Mouse (Mus musculus) monocyte, adult 5-6 weeks (primary cell): ENCODE data around the gene Dand5. TPM values are rescaled to one million over a fixed set of nuclear protein-coding genes. Genes with fewer than 3 reads are reported as not detected.

ENCODE experiments used
- ATAC-seq: fragments of 153-309, 156-312 bp; replicated peaks from 2 replicates; pipeline ENCODE4 v1.8.0; 2017; ENCODE audit warnings: mild to moderate bottlenecking; ENCODE audit not compliant: low TSS enrichment, insufficient number of reproducible peaks, severe bottlenecking, poor library complexity, low FRiP score
- total RNA-seq: library from RNA; stranded (forward); fragments of 200-1000, 200-491, 200-594 nt; gene quantifications from 3 replicates; pipeline ENCODE4 v1.2.3, GENCODE M21; 2017

Dand5 gene
- total RNA-seq, 1 experiment from 2014 or later = 3.8 TPM

DNA sequence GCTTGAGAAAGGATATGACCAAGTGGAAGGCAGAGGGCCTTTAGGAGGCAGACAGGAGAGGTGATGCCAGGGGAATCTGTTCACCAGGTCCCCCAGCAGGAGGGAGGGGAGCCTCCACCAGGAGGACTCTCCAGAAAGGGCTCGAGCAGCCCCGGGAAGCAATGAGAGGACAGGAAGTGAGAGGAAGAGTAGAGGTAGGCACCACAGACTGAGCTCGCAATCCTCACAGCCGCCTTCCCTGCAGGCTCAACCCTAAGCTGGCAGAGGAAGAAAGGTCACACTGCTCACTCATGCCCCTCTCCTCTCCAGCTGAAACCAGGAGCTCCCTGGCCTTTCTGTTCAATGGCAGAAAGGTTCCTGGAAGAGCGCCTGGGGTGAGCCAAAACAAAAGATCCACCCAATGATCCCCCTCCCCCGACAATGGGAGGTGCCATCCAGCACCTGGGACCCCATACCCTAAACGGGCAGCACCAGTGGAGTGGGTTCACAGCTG is 47.0 kb downstream of the Dand5 start:
- no peak for ATAC-seq

DNA sequence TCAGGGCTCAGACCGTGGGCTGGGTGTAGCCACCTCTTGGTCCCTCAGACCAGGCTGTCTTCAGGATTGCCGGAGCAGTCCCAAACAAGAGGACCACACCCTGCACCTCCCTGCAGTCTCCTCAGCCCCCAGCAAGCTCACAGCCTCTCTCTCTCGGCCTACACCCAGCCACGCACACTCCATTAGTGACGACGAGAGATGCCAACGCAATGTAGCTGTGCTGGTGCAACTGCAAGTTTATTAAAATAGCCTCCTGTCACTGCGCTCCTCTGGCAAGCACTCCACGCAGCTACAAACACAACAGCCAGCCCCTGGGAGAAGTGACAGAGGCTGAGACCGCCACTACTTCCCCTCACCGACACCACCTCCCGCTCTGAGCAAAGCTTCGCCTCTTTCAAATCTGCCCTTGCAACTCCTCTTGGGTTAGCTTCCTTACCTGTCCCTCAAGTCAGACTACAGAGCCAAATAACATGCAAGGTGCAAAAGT is 47.5 kb downstream of the Dand5 start:
- ATAC-seq = peak; percentile 48; the same call in 1 of the 2 replicates

DNA sequence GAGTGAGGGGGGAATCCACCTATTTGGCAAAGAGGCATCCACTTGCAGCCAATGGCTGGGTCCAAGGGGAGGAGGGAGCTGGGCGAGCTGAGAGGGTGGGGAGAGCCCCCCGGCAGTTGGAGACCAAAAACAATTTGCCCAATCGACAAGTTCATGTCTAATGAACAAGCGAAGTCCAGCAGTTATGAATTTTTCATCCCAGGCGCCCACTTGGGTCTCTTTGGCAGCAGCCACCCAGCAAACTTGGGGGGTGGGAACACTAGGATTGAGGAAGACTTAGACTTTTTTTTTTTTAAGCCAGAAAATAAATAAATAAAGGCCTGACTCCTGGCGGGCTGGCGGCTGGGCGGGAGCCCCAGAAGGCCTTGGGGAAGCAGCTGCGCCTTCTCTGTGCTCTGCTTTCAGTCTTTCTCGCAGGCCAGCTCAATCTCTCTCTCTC is 48.1 kb downstream of the Dand5 start:
- ATAC-seq = no peak

DNA sequence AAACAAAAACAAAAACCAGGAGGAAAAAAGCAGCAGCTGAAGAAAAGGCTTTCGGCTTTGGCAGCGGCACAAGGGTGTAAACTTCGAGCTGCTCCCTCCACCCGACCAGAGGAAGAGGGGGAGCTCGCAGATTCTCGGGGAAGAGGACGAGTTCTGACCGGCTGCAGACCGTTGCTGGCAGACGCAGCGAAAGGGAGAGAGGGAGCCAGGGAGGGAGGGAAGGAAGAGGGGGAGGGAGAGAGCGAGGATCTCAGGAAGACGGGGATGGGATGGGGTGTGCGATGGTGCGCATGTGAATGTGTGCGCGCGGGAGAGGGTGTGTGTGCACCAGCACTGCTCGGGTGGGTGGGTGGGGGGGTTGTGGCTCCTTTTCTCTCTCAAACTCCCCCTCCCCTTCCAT is 48.8 kb downstream of the Dand5 start:
- no peak for ATAC-seq

DNA sequence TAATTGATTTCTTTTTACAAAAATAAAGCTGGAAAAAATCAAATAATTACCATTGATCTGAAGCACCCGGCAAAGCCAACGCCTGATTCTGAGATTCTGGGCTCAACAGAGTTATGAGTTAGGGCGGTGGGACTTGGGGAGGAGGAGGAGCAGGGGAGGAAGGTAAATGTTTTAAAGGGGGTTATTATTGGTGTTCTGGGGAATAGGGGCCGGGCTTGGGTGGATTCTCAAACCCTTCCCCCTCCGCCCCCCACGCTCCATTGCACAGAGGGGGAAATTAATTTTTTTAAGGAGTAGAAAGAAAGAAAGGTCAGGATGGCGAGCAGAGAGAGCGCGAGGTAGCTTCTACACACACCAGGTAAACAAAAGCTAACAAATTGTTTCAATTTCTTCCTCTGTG is 49.3 kb downstream of the Dand5 start:
- no peak for ATAC-seq

DNA sequence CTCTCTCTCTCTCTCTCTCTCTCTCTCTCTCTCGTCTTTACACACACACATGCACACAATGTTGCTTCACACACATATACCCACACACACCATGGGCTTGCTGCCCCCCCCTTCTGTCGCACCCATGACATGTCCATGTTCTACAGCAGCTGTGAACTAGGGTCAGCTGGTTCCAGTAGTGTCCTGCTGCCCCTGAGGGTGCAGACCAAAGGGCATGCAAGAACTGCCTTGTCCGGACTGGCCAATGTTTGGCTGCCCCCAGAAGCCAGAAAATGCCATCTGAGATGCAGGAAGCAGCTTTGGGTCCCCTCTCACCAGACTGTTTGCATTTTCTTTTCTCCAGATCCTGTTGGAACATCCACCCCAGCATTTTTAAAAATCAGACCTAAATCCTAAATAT is 50.0 kb downstream of the Dand5 start:
- no peak for ATAC-seq

DNA sequence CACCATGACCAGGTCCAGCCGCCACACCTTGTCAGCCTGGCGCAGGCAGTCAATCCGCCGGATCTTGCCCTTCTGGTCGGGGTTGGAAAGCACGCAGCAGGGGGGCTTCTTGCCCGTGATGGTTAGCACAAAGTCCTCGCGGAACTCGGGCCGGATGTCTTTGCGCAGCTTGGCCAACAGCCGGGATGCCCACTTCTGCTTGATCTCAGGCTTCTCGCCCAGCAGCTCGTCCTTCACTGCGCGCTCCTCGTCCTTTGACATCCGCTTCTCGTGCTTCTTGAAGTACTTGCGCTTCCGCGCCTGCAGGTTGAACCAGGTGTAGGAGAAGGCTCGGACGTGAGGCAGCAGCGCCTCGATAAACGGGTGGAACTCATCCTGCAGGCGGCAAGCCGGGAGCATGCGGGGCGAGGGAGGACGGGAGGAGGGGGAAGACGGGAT is 50.7 kb downstream of the Dand5 start:
- no peak for ATAC-seq

DNA sequence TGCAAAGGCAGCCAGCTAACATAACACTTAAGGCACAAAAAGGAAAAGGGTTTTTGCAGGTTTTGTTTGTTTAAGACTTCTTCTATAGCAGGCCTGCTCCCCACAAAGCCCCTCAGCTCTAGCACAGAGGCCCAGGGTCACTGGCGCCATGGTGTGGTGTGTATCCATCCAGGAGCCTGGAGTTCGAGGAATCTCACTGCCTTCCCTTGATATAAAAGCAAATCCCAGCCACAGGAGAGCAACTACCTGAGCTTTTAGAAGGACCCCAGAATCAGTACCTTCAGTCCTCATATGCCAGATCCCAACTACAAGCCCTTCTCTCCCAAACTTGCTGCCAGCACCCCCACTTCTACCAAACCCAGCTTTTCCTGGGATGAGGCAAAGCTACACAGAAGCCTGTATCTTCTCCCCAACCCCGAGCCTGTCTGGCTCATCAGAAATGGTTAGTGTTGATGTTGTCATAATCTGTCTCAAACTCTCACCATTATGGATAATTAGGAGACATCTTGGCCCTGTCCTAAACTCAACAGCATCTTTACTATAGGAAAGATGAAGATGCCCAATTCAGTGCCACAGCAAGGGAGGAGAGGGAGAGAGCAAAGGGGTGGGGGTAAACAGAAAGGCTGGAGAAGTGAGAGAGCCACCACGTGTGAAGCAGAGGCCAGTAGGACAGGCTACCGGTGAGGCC is 51.5 kb downstream of the Dand5 start:
- no peak for ATAC-seq

DNA sequence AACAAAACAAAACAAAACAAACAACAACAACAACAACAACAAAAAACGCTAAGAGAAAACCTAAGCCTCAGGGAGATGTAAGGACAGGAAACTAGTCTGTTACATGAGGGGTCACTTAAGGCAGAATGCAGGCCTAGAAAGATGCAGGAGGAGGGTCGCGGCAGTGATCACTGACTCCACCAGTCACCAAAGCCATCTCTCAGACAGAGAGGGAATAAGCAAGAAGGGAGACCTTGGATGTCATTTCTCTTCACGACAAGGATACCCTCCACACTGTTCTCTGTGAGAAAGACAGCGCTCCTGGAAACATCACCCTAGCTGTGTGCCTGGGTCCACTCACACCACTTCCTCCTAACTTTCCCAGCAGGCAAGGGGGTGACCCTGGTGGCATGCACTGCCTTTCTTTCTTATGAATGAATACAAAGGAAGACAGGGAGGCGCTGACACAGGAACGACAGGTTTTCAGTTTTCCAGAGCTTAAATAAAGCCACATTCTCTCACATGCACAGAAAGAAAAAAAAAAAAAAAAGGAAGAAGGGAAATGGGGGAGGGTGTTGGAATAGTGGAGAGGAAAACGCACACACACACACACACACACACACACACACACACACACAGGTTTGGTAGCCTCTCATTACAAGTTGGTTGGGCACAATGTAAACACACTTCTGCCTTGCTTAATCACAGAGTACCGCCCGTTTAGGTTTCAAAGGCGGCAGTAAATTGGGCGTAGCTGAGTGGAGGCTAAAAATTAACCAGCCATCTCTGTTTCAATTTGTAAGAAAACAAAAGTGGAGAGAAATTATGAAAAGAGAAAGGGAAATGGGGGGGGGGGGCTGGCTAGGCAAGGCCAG is 52.3 kb downstream of the Dand5 start:
- ATAC-seq = no peak

DNA sequence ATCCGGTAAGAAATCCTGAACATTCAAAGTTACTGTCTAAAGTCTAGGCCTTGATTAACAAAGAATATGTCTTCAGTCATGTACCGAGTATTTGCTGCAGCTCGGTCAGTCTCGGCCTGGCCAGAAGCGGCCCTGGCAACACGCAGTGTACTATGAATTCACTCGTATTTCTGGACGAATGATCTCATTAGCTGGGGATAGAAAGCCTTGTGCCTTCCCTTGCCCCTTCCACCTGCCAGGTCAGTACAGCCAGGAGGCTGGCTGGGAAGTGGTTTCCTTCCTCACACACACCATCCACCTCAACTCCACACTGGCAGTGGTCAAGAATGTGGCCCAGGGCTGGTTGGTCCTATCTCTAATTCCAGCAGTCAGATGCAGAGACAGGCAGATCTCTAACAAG is 53.3 kb downstream of the Dand5 start:
- ATAC-seq = no peak

DNA sequence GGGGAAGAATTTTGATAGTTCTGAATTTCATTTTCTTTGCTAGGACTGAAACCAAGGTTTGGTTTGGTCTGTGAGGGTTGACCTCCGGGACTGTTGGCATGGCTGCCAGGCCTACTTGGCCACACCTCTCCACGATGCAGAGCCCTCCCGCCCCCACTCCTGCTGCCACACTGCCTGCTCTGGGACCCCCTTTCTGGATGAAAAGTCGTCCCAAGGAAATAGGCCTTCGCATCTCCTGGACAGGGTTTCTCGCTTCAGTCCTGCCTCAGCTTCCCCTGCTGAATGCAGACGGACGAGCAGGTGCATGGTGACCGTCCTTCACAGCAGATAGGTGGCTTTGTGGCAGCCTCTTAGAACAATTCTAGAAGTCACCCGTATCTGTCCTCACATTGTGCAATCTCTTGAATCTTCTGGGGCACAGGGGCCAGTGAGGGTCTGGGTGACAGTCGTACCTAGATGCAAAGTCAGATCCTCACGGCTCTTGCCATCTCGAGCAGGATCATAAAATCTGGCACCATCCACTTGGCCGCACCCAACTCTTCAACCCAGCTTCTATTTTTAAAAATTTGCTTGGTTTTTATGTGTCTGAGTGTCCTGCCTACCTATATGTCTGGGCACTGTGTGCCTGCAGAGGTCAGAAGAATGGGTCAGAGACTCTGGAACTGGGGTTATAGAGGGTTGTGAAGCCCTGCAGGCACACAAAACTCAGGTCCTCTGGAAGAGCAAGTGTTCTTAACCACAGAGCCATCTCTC is 54.1 kb downstream of the Dand5 start:
- ATAC-seq = no peak

DNA sequence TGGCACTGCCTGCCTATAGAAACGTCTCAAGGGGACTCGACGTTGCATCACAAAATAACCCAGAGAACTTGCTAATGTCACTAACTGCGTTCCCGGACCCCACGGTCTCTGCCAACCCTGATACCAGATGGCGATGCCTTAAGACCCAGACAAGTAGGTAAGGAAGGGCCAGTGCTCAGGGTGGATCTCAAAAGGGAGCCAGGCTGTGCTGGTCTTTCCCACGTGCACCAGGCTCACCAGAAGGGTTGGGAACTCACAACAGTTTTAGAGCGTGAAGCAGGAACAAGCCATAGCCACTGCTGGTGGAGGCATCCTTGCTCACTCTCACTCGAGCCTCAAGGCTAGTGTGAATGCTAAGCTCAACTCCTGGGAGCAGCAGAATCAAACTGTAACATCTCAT is 55.4 kb downstream of the Dand5 start:
- no peak for ATAC-seq

DNA sequence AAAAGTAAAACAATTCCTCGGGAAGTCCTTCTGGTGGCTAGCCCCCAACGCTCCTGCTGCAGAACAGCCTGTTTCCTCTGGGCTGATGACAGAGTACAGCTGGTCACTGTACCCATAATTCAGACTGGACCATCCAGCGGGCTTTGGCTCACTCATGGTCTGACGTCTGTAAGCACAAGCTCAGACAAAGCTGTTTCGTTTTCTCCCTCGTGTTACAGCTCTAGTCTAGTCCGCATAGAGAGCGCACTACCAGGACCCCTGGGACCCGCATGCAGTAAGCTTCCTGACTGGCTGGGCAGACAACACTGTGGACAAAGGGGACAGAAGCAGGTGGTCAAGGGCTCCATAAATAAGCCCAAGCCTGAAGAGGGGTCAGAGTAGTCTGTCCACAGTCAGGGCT is 56.2 kb downstream of the Dand5 start:
- ATAC-seq = no peak

DNA sequence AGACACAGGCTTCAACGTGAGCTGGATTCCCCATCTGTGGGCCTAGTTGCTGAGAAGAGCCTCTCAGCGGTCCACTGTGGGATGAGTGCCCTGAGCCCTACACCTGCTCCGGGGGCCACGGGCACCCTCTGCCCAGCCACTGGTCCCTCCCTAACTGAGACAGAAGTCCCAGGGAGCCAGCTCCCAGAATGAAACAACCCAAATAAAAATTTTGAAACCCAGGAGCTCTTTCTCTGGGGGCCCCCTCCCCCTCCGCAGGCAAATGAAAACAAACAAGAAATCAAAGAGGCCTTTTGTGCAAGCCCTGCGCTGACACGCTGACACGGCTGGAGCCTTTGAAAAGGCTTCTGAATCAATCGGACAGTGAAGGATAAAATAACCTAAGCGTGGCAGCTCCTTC is 57.0 kb downstream of the Dand5 start:
- no peak for ATAC-seq

Other genes with a start within 250 kb of the Dand5 start
- 92.1 to 198 TPM (median 119 TPM) in 3 replicates for gene Ier2, start 160.0 kb downstream of the Dand5 start, total RNA-seq
- gene Trmt1, start 136.5 kb downstream of the Dand5 start, total RNA-seq = 40.1 to 46.6 TPM (median 44.7 TPM) in 3 replicates
- 29.0 to 50.5 TPM (median 36.3 TPM) in 3 replicates for gene Nacc1, start 135.0 kb downstream of the Dand5 start, total RNA-seq
- gene Lyl1, start 121.4 kb downstream of the Dand5 start, total RNA-seq = 41.7 to 46.2 TPM (median 45.0 TPM) in 3 replicates
- gene G430095P16Rik, start 99.8 kb downstream of the Dand5 start, total RNA-seq = 6.4 to 8.9 TPM (median 8.2 TPM) in 3 replicates
- gene Nfix, start 22.5 kb downstream of the Dand5 start, total RNA-seq = 8.1 to 16.7 TPM (median 9.9 TPM) in 3 replicates
- gene Gadd45gip1, start 8.7 kb upstream of the Dand5 start, total RNA-seq = 10.0 to 12.8 TPM (median 11.2 TPM) in 3 replicates
- gene Rad23a, start 17.8 kb upstream of the Dand5 start, total RNA-seq = 31.6 to 37.2 TPM (median 34.2 TPM) in 3 replicates
- gene Calr, start 24.1 kb upstream of the Dand5 start, total RNA-seq = 1,036 to 1,300 TPM (median 1,079 TPM) in 3 replicates
- gene Farsa, start 34.2 kb upstream of the Dand5 start, total RNA-seq = 32.5 to 56.1 TPM (median 35.3 TPM) in 3 replicates
- 2.9 to 13.7 TPM (median 7.4 TPM) in 3 replicates for gene Syce2, start 49.3 kb upstream of the Dand5 start, total RNA-seq
- 16.8 to 25.3 TPM (median 18.7 TPM) in 3 replicates for gene Gcdh, start 71.1 kb upstream of the Dand5 start, total RNA-seq
- gene Klf1, start 79.1 kb upstream of the Dand5 start, total RNA-seq = not detected in 3 replicates
- 24.4 to 37.4 TPM (median 29.6 TPM) in 3 replicates for gene Dnase2a, start 85.7 kb upstream of the Dand5 start, total RNA-seq
- gene Mast1, start 114.5 kb upstream of the Dand5 start, total RNA-seq = 0.11 TPM in 1 of 3 replicates, not detected in the others
- not detected in 3 replicates for gene Rtbdn, start 124.2 kb upstream of the Dand5 start, total RNA-seq
- gene Gm49661, start 146.6 kb upstream of the Dand5 start, total RNA-seq = not detected in 3 replicates
- gene Prdx2, start 146.8 kb upstream of the Dand5 start, total RNA-seq = 153 to 207 TPM (median 196 TPM) in 3 replicates
- gene Rnaseh2a, start 146.9 kb upstream of the Dand5 start, total RNA-seq = 43.9 to 58.8 TPM (median 58.1 TPM) in 3 replicates
- 405 to 735 TPM (median 444 TPM) in 3 replicates for gene Junb, start 155.9 kb upstream of the Dand5 start, total RNA-seq
- 4.2 to 8.7 TPM (median 4.5 TPM) in 3 replicates for gene Hook2, start 167.8 kb upstream of the Dand5 start, total RNA-seq
- not detected in 3 replicates for gene Best2, start 191.7 kb upstream of the Dand5 start, total RNA-seq
- gene Asna1, start 202.5 kb upstream of the Dand5 start, total RNA-seq = 24.0 to 47.3 TPM (median 36.2 TPM) in 3 replicates
- 260 to 294 TPM (median 276 TPM) in 3 replicates for gene Trir, start 204.0 kb upstream of the Dand5 start, total RNA-seq
- 12.0 to 27.9 TPM (median 18.3 TPM) in 3 replicates for gene Tnpo2, start 214.1 kb upstream of the Dand5 start, total RNA-seq
- 2.6 to 3.6 TPM (median 3.0 TPM) in 3 replicates for gene Fbxw9, start 237.2 kb upstream of the Dand5 start, total RNA-seq
- gene Gm5741, start 245.2 kb upstream of the Dand5 start, total RNA-seq = not detected in 3 replicates
- gene Dhps, start 248.9 kb upstream of the Dand5 start, total RNA-seq = 35.9 to 75.4 TPM (median 50.0 TPM) in 3 replicates